Mouse (Mus musculus) G1E (cell line): Measurements from ENCODE around the gene Vmn2r36. TPM values are rescaled to one million over a fixed set of nuclear protein-coding genes. Genes with fewer than 3 reads are reported as not detected.
"Not testable (repeated sequence)": the region's sequence is repeated elsewhere in the genome, so short reads cannot be mapped to it uniquely, and the experiment has no call there.

Source experiments
- ATAC-seq: 2 replicates; pipeline ENCODE4 v1.8.0; 2016; ENCODE audit warnings: mild to moderate bottlenecking; ENCODE audit not compliant: insufficient number of reproducible peaks, poor library complexity, low FRiP score, severe bottlenecking; ENCODE audit errors: extremely low read depth
- DNase-seq: peaks from one replicate; pipeline ENCODE4 v3.0.0; 2012; ENCODE audit warnings: low spot score
- H3K27me3 ChIP-seq: 2 replicates; pipeline ENCODE4 v1.6.1; 2012; ENCODE audit warnings: mild to moderate bottlenecking, low read length, inconsistent platforms; ENCODE audit not compliant: insufficient read depth
- H3K36me3 ChIP-seq: replicated peaks from 2 replicates; pipeline ENCODE3; 2012; ENCODE audit warnings: mild to moderate bottlenecking, inconsistent platforms
- H3K4me1 ChIP-seq: 2 replicates; pipeline ENCODE4 v1.6.1; 2012; ENCODE audit warnings: low read depth, low read length, inconsistent platforms, mixed read lengths; ENCODE audit not compliant: insufficient read depth
- H3K4me3 ChIP-seq: 2 replicates; pipeline ENCODE4 v1.5.1; 2012; ENCODE audit warnings: low read depth, mild to moderate bottlenecking, inconsistent platforms, low read length, moderate library complexity, mixed read lengths
- H3K9me3 ChIP-seq: replicated peaks from 2 replicates; pipeline ENCODE4 v1.6.1; 2012; ENCODE audit warnings: inconsistent platforms
- polyA plus RNA-seq: library from polyadenylated mRNA; stranded (reverse); fragments of >175 nt; gene quantifications from 2 replicates; pipeline ENCODE4 v1.2.3, GENCODE M21; 2012
- total RNA-seq, 2 experiments: library from RNA; stranded (forward) in 1 of 2; stranded (reverse) in 1 of 2; fragments of 200-1000 nt in 1 of 2; fragments of >200 nt in 1 of 2; fragmentation: Nextera tagmentation in 1 of 2; gene quantifications; 2 replicates each; pipeline ENCODE4 v1.2.3; 2014 to 2017

Gene Vmn2r36
- total RNA-seq (2014; fragmentation: Nextera tagmentation): not detected in 2 replicates
- 0.11 and 0.12 TPM in 2 replicates for total RNA-seq (2017)
- polyA plus RNA-seq: not detected in 2 replicates

GRCm38 (mm10) chr7:7902395-7902794, at the start of gene Vmn2r36:
Gene Vmn2r36 (minus strand): TSS chr7:7902495.
- not testable (repeated sequence) for H3K27me3 ChIP-seq, H3K4me3 ChIP-seq, H3K36me3 ChIP-seq, ATAC-seq, H3K4me1 ChIP-seq, DNase-seq, H3K9me3 ChIP-seq

Other genes with a start within 250 kb of the Vmn2r36 start
- gene Vmn2r34, start 213.0 kb downstream of the Vmn2r36 start, total RNA-seq (2014; fragmentation: Nextera tagmentation): not detected in 2 replicates
- not detected in 2 replicates for gene Vmn2r34, start 213.0 kb downstream of the Vmn2r36 start, total RNA-seq (2017)
- gene Vmn2r34, start 213.0 kb downstream of the Vmn2r36 start, polyA plus RNA-seq: not detected in 2 replicates
- gene Vmn2r35, start 82.6 kb downstream of the Vmn2r36 start, total RNA-seq (2014; fragmentation: Nextera tagmentation): not detected in 2 replicates
- not detected in 2 replicates for gene Vmn2r35, start 82.6 kb downstream of the Vmn2r36 start, total RNA-seq (2017)
- not detected in 2 replicates for gene Vmn2r35, start 82.6 kb downstream of the Vmn2r36 start, polyA plus RNA-seq